Mouse (Mus musculus) frontal cortex, postnatal 10 days (tissue): ENCODE data around the gene Palld.

Experiments used
- DNase-seq, 2 experiments: peaks; one replicate each; pipeline ENCODE4 v3.0.0; 2022; ENCODE audit warnings: low spot score in 2 of 2, mixed read lengths in 1 of 2

Palld gene

GRCm38 (mm10) chr8:61686340-61686739 lies 216.2 kb downstream of the Palld start:
- DNase-seq = no peak

DNA sequence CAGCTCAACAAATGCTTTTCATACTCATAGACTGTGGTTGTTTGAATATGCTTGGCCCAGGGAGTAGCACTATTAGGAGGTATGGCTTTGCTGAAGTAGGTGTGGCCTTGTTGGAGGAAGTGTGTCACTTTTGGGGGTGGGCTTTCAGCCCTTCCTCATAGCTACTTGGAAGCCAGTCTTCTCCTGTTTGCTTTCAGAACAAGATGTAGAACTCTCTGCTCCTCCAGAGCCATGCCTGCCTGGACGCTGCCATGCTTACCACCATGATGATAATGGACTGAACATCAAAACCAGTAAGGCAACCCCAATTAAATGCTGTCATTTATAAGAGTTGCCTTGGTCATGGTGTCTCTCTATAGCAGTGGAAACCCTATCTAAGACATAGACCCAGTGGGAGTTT lies 217.2 kb downstream of the Palld start:
- DNase-seq = no peak

DNA sequence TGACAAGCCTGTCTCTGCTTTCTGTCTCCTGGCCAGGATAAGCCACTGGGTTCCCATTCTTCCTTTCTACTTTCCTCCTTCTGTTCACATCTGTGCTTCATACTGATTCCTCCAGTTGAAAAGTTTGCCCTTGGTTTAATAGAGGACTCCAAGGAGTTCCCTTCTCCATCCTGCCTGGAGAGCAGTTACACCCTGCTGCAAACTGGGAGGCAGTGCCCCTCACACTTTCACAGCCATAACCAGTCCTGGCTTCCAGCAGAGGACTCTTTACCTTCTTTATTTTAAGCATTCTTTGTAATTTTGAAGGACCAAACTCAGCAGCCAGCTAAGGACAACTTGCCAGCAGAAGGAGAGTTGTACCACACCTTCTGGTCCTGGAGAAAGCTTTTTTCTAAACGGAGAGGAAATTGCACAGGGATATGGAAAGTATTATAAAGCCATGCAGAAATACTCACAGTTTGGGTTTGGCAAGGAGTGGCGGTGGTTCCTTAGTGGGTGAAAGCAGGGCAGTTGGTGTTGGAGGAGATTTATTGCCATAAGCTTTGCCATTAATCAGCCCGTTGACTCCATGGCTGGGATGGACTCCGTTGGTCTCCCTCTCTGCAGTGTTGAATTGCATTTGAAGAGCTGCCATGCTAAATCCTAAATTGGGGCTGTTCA lies 218.1 kb downstream of the Palld start:
- DNase-seq = no peak

DNA sequence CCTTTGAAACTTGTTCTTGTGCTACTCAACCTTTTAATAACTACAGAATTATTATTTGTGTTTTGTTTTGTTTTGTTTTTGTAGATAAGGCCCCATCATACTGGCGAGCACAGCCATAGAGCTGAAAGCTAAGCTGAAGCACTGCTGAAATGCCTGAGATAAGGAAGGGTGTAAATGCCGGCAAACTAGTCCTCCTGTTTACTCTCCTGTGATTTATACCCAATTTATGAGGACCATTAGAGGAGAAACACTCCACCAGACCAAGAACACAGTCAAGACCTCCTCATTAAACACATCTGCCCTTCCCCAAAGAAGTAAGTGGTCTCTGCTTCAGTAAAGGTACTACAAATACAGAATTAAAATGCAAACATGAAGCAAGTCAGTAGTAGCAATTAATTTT lies 219.6 kb downstream of the Palld start:
- DNase-seq = no peak

GRCm38 (mm10) chr8:61681217-61681616 lies 221.3 kb downstream of the Palld start:
- no peak for DNase-seq

GRCm38 (mm10) chr8:61677227-61677626 lies 225.3 kb downstream of the Palld start:
- no peak for DNase-seq

DNA sequence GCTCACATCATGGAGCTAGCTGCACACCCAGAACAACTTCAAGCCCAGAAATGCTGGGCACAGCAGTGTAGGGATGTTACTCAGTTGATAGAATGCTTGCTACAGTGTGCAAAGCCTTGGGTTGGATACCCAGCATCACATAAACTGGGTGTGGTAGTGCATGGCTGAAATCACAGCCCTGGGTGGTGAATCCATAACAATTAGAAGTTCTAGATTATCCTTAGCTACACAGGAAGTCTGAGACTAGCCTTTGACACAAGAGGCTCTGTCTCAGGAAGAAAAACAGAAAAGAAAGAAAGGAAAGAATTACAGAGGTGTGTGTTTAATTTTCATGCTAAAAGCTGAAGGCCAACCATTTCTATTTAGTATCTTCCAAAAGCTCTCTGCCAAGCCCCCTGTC lies 231.3 kb downstream of the Palld start:
- no peak for DNase-seq

DNA sequence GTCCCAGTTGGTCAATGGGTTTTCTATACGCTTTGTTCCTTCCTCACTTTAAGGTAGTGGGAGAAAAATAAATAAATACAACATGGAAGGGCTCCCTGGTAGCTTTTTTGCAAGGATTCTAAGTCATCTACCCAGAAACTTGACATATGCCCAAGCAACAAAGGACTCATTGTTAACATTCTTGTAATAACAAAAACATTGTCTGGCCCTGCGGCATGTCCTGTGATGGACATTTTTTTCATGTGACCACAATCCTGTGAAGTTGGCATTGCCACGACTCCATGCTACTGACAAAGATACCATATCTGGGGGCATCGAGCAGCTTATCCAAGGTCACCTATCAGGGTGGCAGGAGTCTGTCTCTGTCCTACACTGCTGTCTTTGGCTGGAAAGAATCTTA lies 232.1 kb downstream of the Palld start:
- no peak for DNase-seq

DNA sequence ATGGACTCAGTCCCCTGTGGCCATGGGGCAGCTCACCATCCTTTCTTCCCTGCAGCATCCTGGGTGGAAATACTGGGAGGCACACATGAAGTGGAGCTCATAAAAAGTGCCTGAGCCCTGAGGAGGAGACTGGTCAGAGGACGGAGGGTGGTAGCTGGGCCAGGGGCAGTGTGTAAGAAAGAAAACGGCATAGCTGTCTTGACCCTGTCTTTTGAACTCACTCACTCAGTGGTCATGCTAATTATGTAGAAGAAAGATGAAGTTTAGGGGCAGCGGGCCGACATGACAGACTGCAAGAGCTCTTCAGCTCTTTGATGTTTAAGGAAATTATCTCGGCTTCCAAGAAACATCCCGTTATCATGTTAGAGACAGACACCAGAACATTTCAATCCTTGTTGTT lies 235.6 kb downstream of the Palld start:
- DNase-seq = no peak

DNA sequence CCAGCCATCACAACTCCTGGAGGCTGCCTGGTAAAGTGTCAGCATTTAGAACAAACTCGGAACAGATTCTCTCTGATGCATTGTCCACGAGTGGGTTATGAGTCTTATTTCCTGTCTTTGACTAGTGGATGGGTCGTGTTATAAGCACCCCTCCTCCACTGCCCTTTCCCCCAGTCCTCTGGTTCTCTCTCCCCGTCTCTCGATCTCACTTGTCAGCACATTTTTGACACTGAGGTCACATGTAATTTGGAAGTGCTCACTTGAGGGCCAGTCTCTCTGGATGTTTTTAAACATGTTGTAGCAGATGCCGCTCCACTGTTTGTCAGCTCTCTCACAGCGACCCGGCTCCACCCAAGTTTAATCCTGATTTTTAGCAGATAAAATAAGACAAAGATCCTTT lies 237.5 kb downstream of the Palld start:
- DNase-seq = no peak

DNA sequence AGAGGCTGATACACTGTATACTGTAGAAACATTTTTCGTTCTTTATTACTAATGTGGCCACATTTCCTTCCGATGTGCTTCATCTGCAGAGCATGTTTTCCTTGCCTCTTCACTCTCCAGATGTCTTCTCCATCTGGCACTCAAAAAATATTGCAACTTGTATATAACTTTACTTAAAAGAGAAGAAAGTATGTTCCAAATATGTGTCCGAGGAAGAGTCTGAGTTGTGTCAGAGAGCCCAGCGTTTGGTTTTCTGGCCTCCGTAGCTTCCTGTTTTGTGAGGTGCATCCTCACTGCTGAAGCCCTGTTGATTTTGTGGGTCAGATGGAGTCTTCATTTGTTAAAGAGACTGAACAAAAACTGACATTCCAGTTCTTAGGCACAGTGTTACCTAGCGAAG lies 238.3 kb downstream of the Palld start:
- no peak for DNase-seq

GRCm38 (mm10) chr8:61662829-61663228 lies 239.7 kb downstream of the Palld start:
- DNase-seq = no peak

DNA sequence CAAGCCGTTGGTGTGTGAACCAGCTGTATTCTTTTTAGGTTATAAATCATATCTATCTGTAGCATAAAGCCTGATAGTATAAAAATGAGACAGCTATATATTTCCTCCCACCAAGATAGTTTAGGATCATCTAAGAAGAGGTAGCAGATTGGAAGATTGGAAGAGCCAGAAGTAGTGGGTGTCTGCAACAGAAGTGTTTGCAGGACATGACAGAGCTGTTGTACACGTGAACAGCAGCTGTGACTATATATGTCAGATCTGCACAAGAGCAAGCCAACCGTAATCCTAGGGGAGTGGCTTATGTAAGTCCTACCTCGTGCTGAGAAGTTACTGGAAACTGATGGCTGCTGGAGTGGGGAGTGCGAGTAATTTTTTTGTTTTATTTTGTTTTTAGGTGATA lies 240.9 kb downstream of the Palld start:
- no peak for DNase-seq

- no peak for DNase-seq
These were observed 241.5 kb downstream of the Palld start for GRCm38 (mm10) chr8:61660961-61661360.

GRCm38 (mm10) chr8:61651955-61652354 lies 250.5 kb downstream of the Palld start:
- DNase-seq = no peak

GRCm38 (mm10) chr8:61646195-61646835 lies 256.2 kb downstream of the Palld start:
- no peak for DNase-seq

- no peak for DNase-seq
These were observed 256.8 kb downstream of the Palld start for GRCm38 (mm10) chr8:61645642-61646041.

DNA sequence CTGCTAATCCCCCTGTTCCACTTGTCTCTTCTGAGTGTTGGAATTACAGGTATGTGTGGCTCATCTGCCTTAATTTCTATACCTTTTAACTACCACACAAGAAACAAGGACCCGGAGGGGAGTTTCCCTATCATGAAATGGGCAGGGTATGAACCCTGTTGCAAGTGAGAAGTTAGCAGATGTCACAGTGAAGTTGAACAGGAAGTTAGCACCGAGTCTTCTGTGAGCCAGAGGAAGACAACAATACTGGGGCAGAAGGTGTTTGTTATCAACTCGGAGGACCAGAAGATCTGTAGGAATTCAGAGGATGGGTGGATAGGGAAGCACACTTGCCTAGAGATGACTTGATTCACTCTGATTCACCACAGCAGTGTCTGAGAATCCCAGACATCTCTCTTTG lies 259.3 kb downstream of the Palld start:
- no peak for DNase-seq

GRCm38 (mm10) chr8:61642358-61642847 lies 260.1 kb downstream of the Palld start:
- DNase-seq = no peak

DNA sequence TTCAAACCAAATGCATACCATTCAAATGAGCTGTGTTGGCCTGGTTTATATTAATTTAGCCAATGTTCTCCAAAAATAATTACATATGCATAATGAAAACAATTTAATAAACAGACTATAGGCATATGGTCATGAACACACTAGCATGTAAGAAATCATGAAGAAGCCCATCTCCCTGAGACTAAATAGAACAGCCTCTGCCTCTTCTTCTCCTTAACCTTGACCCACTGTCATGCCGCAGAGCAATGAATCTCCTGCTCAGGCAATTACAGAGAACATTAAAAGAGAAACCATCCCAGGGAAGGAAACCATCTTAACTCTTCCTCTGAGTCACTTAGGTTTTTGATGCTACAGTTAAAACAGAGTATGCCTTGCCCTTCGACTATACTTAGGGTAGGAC lies 262.9 kb downstream of the Palld start:
- DNase-seq = no peak

DNA sequence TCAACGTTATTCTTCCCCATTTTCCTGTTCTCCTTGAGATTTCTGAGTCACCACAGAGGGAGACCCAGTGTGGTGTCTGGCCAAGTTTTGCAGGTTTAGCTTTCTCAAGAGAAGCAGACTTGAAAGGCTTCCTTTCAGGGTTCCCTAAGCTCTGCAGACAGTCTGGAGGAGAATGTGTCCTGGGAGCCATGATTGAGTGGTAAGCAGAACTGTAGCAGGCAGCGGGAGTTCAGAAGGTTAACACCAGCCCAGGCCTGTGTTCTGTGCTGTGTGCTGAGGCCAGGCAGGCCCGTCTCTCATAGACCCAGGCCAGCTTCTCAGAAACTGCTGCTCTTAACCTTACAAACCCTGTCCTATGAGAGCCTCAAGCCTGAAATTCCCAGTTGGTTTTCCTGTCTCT lies 263.5 kb downstream of the Palld start:
- DNase-seq = no peak

- DNase-seq = no peak
These were observed 264.8 kb downstream of the Palld start for GRCm38 (mm10) chr8:61637736-61638135.

- no peak for DNase-seq
These were observed 267.7 kb downstream of the Palld start for GRCm38 (mm10) chr8:61634811-61635210.

DNA sequence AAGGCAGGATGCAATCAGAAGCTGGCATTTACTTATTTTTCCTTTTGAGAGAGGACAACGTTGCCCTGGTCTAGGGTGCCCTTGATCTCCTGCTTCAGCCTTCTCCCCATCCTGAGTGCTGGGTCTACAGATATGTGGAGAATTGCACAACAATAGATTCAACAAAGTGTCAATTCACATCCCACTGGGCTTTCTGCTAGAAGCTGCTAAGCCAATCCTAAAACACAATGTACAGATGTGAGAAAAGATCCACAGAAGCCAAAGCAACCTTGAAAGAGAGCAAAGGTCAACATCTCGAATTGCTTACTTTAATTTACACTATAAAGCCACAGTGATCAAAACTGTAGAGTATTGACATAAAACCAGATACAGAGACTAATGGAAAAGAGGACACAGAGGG lies 270.2 kb downstream of the Palld start:
- DNase-seq = no peak
